Mouse (Mus musculus) spleen, adult 2 months (tissue): ENCODE data around the gene Stfa1.
"Not testable (repeated sequence)": the region's sequence is repeated elsewhere in the genome, so short reads cannot be mapped to it uniquely, and the experiment has no call there.

ENCODE experiments used
- CTCF ChIP-seq: fragments of 200-500 bp; IDR thresholded peaks from 2 replicates; pipeline ENCODE4 v1.5.1; 2011; ENCODE audit warnings: mild to moderate bottlenecking, inconsistent platforms; ENCODE audit not compliant: insufficient read depth, insufficient read length, insufficient replicate concordance; ENCODE audit errors: extremely low read depth
- POLR2A ChIP-seq: fragments of 200-500 bp; IDR thresholded peaks from 2 replicates; pipeline ENCODE4 v1.6.1; 2011; ENCODE audit warnings: low read depth, low read length, inconsistent platforms

GRCm38 (mm10) chr16:36260585-36260984 is 16.2 kb upstream of the Stfa1 start:
- not testable (repeated sequence) for TF ChIP-seq CTCF, POLR2A
